Mouse (Mus musculus): Measurements from ENCODE around the gene Rnf149.

Rnf149 gene

GRCm38 (mm10) chr1:39576431-39577243 is 568 bp downstream of the Rnf149 start:
- in situ Hi-C loops (cut with MboI, MseI), result loop anchor here (10.0 kb wide), 1 partner anchor 922 kb away; no protein-coding TSS in a partner anchor

- in situ Hi-C loops (cut with MboI, MseI), result loop anchor here (10.0 kb wide), 1 partner anchor 921 kb away; no protein-coding TSS in a partner anchor
These were observed 1.3 kb downstream of the Rnf149 start for GRCm38 (mm10) chr1:39575778-39576375.

GRCm38 (mm10) chr1:39573890-39574289 is 3.3 kb downstream of the Rnf149 start:
- in situ Hi-C loops (cut with MboI, MseI), result loop anchor here (10.0 kb wide), 1 partner anchor 919 kb away; no protein-coding TSS in a partner anchor

- in situ Hi-C loops (cut with MboI, MseI), result loop anchor here (10.0 kb wide), 1 partner anchor 917 kb away; no protein-coding TSS in a partner anchor
These were observed 5.6 kb downstream of the Rnf149 start for GRCm38 (mm10) chr1:39571653-39572052.

- in situ Hi-C loops (cut with MboI, MseI), result no loop called here
These were observed 9.1 kb downstream of the Rnf149 start for GRCm38 (mm10) chr1:39568079-39568478.

- in situ Hi-C loops (cut with MboI, MseI), result no loop called here
These were observed 12.6 kb downstream of the Rnf149 start for GRCm38 (mm10) chr1:39564603-39565002.

- in situ Hi-C loops (cut with MboI, MseI), result no loop called here
These were observed 14.0 kb downstream of the Rnf149 start for GRCm38 (mm10) chr1:39563161-39563560.

GRCm38 (mm10) chr1:39561920-39562319 is 15.3 kb downstream of the Rnf149 start:
- in situ Hi-C loops (cut with MboI, MseI), result no loop called here

GRCm38 (mm10) chr1:39559009-39559408 is 18.2 kb downstream of the Rnf149 start:
- in situ Hi-C loops (cut with MboI, MseI), result no loop called here

- in situ Hi-C loops (cut with MboI, MseI), result no loop called here
These were observed 21.4 kb downstream of the Rnf149 start for GRCm38 (mm10) chr1:39555556-39556415.

GRCm38 (mm10) chr1:39549831-39550230 is 27.4 kb downstream of the Rnf149 start:
- in situ Hi-C loops (cut with MboI, MseI), result no loop called here

- in situ Hi-C loops (cut with MboI, MseI), result no loop called here
These were observed 30.0 kb downstream of the Rnf149 start for GRCm38 (mm10) chr1:39547238-39547637.

GRCm38 (mm10) chr1:39546160-39546866 is 30.9 kb downstream of the Rnf149 start:
- in situ Hi-C loops (cut with MboI, MseI), result no loop called here

- in situ Hi-C loops (cut with MboI, MseI), result no loop called here
These were observed 31.6 kb downstream of the Rnf149 start for GRCm38 (mm10) chr1:39545589-39545988.

- in situ Hi-C loops (cut with MboI, MseI), result no loop called here
These were observed 36.6 kb downstream of the Rnf149 start for GRCm38 (mm10) chr1:39540592-39540991.

- in situ Hi-C loops (cut with MboI, MseI), result no loop called here
These were observed 39.4 kb downstream of the Rnf149 start for GRCm38 (mm10) chr1:39537631-39538380.

GRCm38 (mm10) chr1:39536701-39537100 is 40.5 kb downstream of the Rnf149 start:
- in situ Hi-C loops (cut with MboI, MseI), result no loop called here

GRCm38 (mm10) chr1:39535515-39536311 is 41.5 kb downstream of the Rnf149 start:
- in situ Hi-C loops (cut with MboI, MseI), result no loop called here

GRCm38 (mm10) chr1:39534831-39535230 is 42.4 kb downstream of the Rnf149 start, which contains the start of gene Cnot11:
Gene Cnot11 (plus strand): TSS chr1:39534992.
- in situ Hi-C loops (cut with MboI, MseI), result no loop called here

GRCm38 (mm10) chr1:39533917-39534316 is 43.3 kb downstream of the Rnf149 start:
- in situ Hi-C loops (cut with MboI, MseI), result no loop called here

Measured in T-helper 1 cell (primary cell).